In genomic region chr12:53447469-53447868, GRCm38 (mm10) we compare ENCODE assay signal across 14 mouse cellular contexts.
A peak's percentile ranks its signal among the peaks of the same experiment; 100 is the strongest.
DNase-seq lines count a peak whose midpoint lies in the region; ATAC-seq lines count a peak whose summit lies in the region.
"Had no signal": no experiment of that assay in that cellular context is flagged by ENCODE, and none has a peak within 500 bp of the region (broad histone marks: within the 10 kb centered on the region; RNA-seq: fewer than 3 reads in every experiment).

No protein-coding gene starts in this region.

- peak; percentile 67 to 83 for DNase-seq in cerebellum, postnatal 10 days
- peak; percentile 76 for DNase-seq in left cerebral cortex, postnatal 4 days
- DNase-seq in left cerebral cortex, postnatal 36 days (ENCODE audit: low spot score in 2 of 2) = no peak
- peak; percentile 74 for DNase-seq in midbrain, embryonic 14.5 days
- no peak for DNase-seq in heart, postnatal 25 days (ENCODE audit: low spot score)
- no peak for DNase-seq in urinary bladder, postnatal 10 days (ENCODE audit: low spot score)
- DNase-seq: adrenal gland, postnatal 36 days; gastrocnemius, postnatal 14 days; kidney, postnatal 25 days had no signal

- no peak overlapping the region for H3K4me3 ChIP-seq in hindbrain, embryonic 12.5 days
- H3K4me3 ChIP-seq in midbrain, embryonic 14.5 days (replicated peaks; ENCODE audit: low read depth, low read length) = no peak overlapping the region
- H3K4me3 ChIP-seq: heart, embryonic 12.5 days; megakaryocyte, embryonic 14.5 days had no signal

- peak overlapping the region; percentile 66 for H3K27ac ChIP-seq in hindbrain, embryonic 12.5 days
- H3K27ac ChIP-seq in midbrain, embryonic 14.5 days (replicated peaks; ENCODE audit: low read depth, low read length) = 0 out of 2 replicates have a peak overlapping the region, but pooled peaks have one; percentile 1
- H3K27ac ChIP-seq: stomach, postnatal 0 days had no signal

- no peak overlapping the region for H3K9ac ChIP-seq in hindbrain, embryonic 12.5 days
- no peak overlapping the region for H3K9ac ChIP-seq in midbrain, embryonic 14.5 days (replicated peaks; ENCODE audit: low read length)
- H3K9ac ChIP-seq: heart, embryonic 12.5 days had no signal

- H3K27me3 ChIP-seq in hindbrain, embryonic 12.5 days = no peaks in the 10 kb centered on the region
- H3K27me3 ChIP-seq in midbrain, embryonic 14.5 days (ENCODE audit: control insufficient read depth, insufficient read depth, low read length) = no peaks in the 10 kb centered on the region
- H3K27me3 ChIP-seq: heart, embryonic 12.5 days; megakaryocyte, embryonic 14.5 days had no signal

- peaks cover 38% of the 10 kb centered on the region for H3K4me1 ChIP-seq in hindbrain, embryonic 12.5 days
- peaks cover 26% of the 10 kb centered on the region for H3K4me1 ChIP-seq in midbrain, embryonic 14.5 days (ENCODE audit: control insufficient read depth, insufficient read depth, low read length)
- H3K4me1 ChIP-seq: heart, embryonic 12.5 days; megakaryocyte, embryonic 14.5 days had no signal

- H3K36me3 ChIP-seq in hindbrain, embryonic 12.5 days = no peaks in the 10 kb centered on the region
- H3K36me3 ChIP-seq in midbrain, embryonic 14.5 days (ENCODE audit: control insufficient read depth, insufficient read depth, low read length) = no peaks in the 10 kb centered on the region
- H3K36me3 ChIP-seq: heart, embryonic 12.5 days had no signal

- intact Hi-C loops in left cerebral cortex, postnatal 4 days (cut with DNase I) = no loop called here
- intact Hi-C loops in left cerebral cortex, postnatal 36 days (cut with DNase I) = no loop called here
- intact Hi-C loops in heart, postnatal 25 days (cut with DNase I) = no loop called here

- ATAC-seq in cerebellum, adult (ENCODE audit: insufficient number of reproducible peaks, low FRiP score, low TSS enrichment) = no peak
- ATAC-seq in hindbrain, embryonic 12.5 days (ENCODE audit: low FRiP score) = peak; percentile 56; the same call in 1 of the 2 replicates
- ATAC-seq in midbrain, embryonic 14.5 days (ENCODE audit: low FRiP score, low TSS enrichment) = no peak

- 22% methylated on average over 8 of the region's 8 CpGs for whole genome bisulfite sequencing in hindbrain, embryonic 12.5 days
- 16% methylated on average over 8 of the region's 8 CpGs for WGBS in midbrain, embryonic 14.5 days

- no peaks in the 10 kb centered on the region for H3K9me3 ChIP-seq in hindbrain, embryonic 12.5 days (replicated peaks)
- H3K9me3 ChIP-seq in midbrain, embryonic 14.5 days (ENCODE audit: control insufficient read depth, low read length) = no peaks in the 10 kb centered on the region
- H3K9me3 ChIP-seq: heart, embryonic 12.5 days had no signal

- H3K4me2 ChIP-seq in hindbrain, embryonic 12.5 days (replicated peaks) = no peak overlapping the region
- H3K4me2 ChIP-seq in midbrain, embryonic 14.5 days (ENCODE audit: low read length) = no peak overlapping the region
- H3K4me2 ChIP-seq: heart, embryonic 12.5 days had no signal

Comparison
In these comparisons a context has a peak if more than half of its experiments do, and no peak if none do; other contexts are left out.
1. DNase-seq: peak in cerebellum, postnatal 10 days (2 of 2), left cerebral cortex, postnatal 4 days (single experiment) and midbrain, embryonic 14.5 days (single experiment); none in left cerebral cortex, postnatal 36 days (0 of 2), heart, postnatal 25 days (single experiment) and urinary bladder, postnatal 10 days (single experiment).